Mouse (Mus musculus) testis, adult 2 months (tissue): ENCODE measurements around the gene Gas6. TPM values are rescaled to one million over a fixed set of nuclear protein-coding genes. Genes with fewer than 3 reads are reported as not detected.

Source experiments
- H3K27ac ChIP-seq: fragments of 200-500 bp; 2 replicates; pipeline ENCODE4 v1.5.1; 2012; ENCODE audit warnings: low read depth, low read length; ENCODE audit not compliant: control insufficient read depth, insufficient read depth
- H3K27me3 ChIP-seq: fragments of 200-500 bp; 2 replicates; pipeline ENCODE4 v1.6.1; 2012; ENCODE audit warnings: mild to moderate bottlenecking, low read length, moderate library complexity; ENCODE audit not compliant: control insufficient read depth, insufficient read depth
- H3K36me3 ChIP-seq: fragments of 200-500 bp; 2 replicates; pipeline ENCODE4 v1.6.1; 2012; ENCODE audit warnings: mild to moderate bottlenecking, low read length; ENCODE audit not compliant: control insufficient read depth, insufficient read depth
- H3K4me1 ChIP-seq: fragments of 200-500 bp; 2 replicates; pipeline ENCODE4 v1.6.1; 2012; ENCODE audit warnings: low read length; ENCODE audit not compliant: control insufficient read depth, insufficient read depth
- H3K4me3 ChIP-seq: fragments of 200-500 bp; 2 replicates; pipeline ENCODE4 v1.5.1; 2012; ENCODE audit warnings: low read depth, mild to moderate bottlenecking, low read length, moderate library complexity, mixed read lengths; ENCODE audit not compliant: control insufficient read depth
- CTCF ChIP-seq: fragments of 200-500 bp; IDR thresholded peaks from 2 replicates; pipeline ENCODE4 v1.5.1; 2012; ENCODE audit warnings: low read depth, mild to moderate bottlenecking, inconsistent platforms, low read length, moderate library complexity; ENCODE audit not compliant: control insufficient read depth, insufficient read depth, insufficient replicate concordance
- POLR2A ChIP-seq: fragments of 200-500 bp; IDR thresholded peaks from 2 replicates; pipeline ENCODE4 v1.6.1; 2012; ENCODE audit warnings: low read depth, mild to moderate bottlenecking, inconsistent platforms, low read length, moderate library complexity; ENCODE audit not compliant: control insufficient read depth
- polyA plus RNA-seq: library from polyadenylated mRNA; depleted of rRNA; stranded (reverse); fragments of >200 nt; gene quantifications from 2 replicates; pipeline ENCODE4 v1.2.3, GENCODE M21; 2012

Gene Gas6
- polyA plus RNA-seq, 1 experiment = 57.8 TPM

- Histone ChIP-seq H3K27ac (no peak overlapping the region), H3K27me3 (no peaks in the 10 kb centered on the region), H3K4me3 (no peak overlapping the region), H3K4me1 (no peaks in the 10 kb centered on the region; the same call in 1 of the 2 replicates), H3K36me3 (no peaks in the 10 kb centered on the region)
- TF ChIP-seq CTCF (no peak), POLR2A (no peak)
Observed at GRCm38 (mm10) chr8:13516728-13517127, 22.4 kb upstream of the Gas6 start.

GRCm38 (mm10) chr8:13516011-13516442, 21.7 kb upstream of the Gas6 start:
- Histone ChIP-seq H3K27me3 (no peaks in the 10 kb centered on the region), H3K4me1 (no peaks in the 10 kb centered on the region), H3K4me3 (no peak overlapping the region), H3K27ac (no peak overlapping the region), H3K36me3 (no peaks in the 10 kb centered on the region)
- TF ChIP-seq CTCF (no peak), POLR2A (no peak)

- H3K27me3 ChIP-seq = no peaks in the 10 kb centered on the region
- no peak for TF ChIP-seq POLR2A
- TF ChIP-seq CTCF = no peak
- H3K27ac ChIP-seq = no peak overlapping the region
- no peaks in the 10 kb centered on the region for H3K36me3 ChIP-seq
- no peaks in the 10 kb centered on the region for H3K4me1 ChIP-seq
- H3K4me3 ChIP-seq = no peak overlapping the region
Observed at GRCm38 (mm10) chr8:13513556-13514370, 19.5 kb upstream of the Gas6 start.

GRCm38 (mm10) chr8:13512677-13513076, 18.4 kb upstream of the Gas6 start:
- Histone ChIP-seq H3K27me3 (no peaks in the 10 kb centered on the region), H3K27ac (no peak overlapping the region), H3K4me1 (no peaks in the 10 kb centered on the region), H3K36me3 (no peaks in the 10 kb centered on the region), H3K4me3 (no peak overlapping the region)
- TF ChIP-seq POLR2A (no peak), CTCF (no peak)

- Histone ChIP-seq H3K4me1 (no peaks in the 10 kb centered on the region), H3K27ac (no peak overlapping the region), H3K27me3 (no peaks in the 10 kb centered on the region), H3K4me3 (no peak overlapping the region), H3K36me3 (no peaks in the 10 kb centered on the region)
- TF ChIP-seq POLR2A = no peak
- TF ChIP-seq CTCF = no peak
Observed at GRCm38 (mm10) chr8:13512016-13512415, 17.7 kb upstream of the Gas6 start.

- H3K36me3 ChIP-seq = no peaks in the 10 kb centered on the region
- no peaks in the 10 kb centered on the region for H3K4me1 ChIP-seq
- no peaks in the 10 kb centered on the region for H3K27me3 ChIP-seq
- no peak overlapping the region for H3K27ac ChIP-seq
- no peak overlapping the region for H3K4me3 ChIP-seq
- TF ChIP-seq CTCF (no peak), POLR2A (no peak)
Observed at GRCm38 (mm10) chr8:13507284-13507937, 13.1 kb upstream of the Gas6 start.

- TF ChIP-seq CTCF = no peak
- TF ChIP-seq POLR2A = no peak
- Histone ChIP-seq H3K36me3 (no peaks in the 10 kb centered on the region), H3K27ac (no peak overlapping the region)
Observed at GRCm38 (mm10) chr8:13506849-13507248, 12.6 kb upstream of the Gas6 start.

More at GRCm38 (mm10) chr8:13506849-13507248, 12.6 kb upstream of the Gas6 start:
- Histone ChIP-seq H3K27me3 (no peaks in the 10 kb centered on the region), H3K4me1 (no peaks in the 10 kb centered on the region), H3K4me3 (no peak overlapping the region)
